Mouse (Mus musculus): ENCODE data around the gene Ulk4. TPM values are rescaled to one million over a fixed set of nuclear protein-coding genes. Genes with fewer than 3 reads are reported as not detected.
"Not testable (repeated sequence)": the region's sequence is repeated elsewhere in the genome, so short reads cannot be mapped to it uniquely, and the experiment has no call there.

The Ulk4 gene
- polyA plus RNA-seq, 1 experiment from 2014 or later: 134 TPM

DNA sequence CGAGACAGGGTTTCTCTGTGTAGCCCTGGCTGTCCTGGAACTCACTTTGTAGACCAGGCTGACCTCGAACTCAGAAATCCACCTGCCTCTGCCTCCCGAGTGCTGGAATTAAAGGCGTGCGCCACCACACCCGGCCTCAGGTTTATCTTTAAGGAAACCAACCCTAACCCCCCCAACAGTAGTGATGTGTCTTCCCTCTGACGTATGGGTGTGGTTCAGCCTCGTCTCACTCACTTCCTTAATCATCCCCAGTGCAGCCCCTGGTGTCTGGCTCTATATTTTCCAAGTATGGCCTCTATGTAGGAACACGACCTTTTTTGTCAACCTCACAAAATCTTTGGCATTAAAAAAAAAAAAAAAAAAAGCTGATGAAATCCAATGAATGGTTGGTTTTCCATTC is 231.3 kb downstream of the Ulk4 start:
- H3K4me3 ChIP-seq (ENCODE audit: low read depth, low read length); H3K27me3 ChIP-seq (ENCODE audit: control insufficient read depth, insufficient read depth, low read length); H3K27ac ChIP-seq (ENCODE audit: low read length); ATAC-seq (ENCODE audit: insufficient number of reproducible peaks, insufficient read depth, low FRiP score, low read depth); H3K4me1 ChIP-seq (ENCODE audit: control insufficient read depth, insufficient read depth, low read length); H3K4me2 ChIP-seq (replicated peaks; ENCODE audit: low read depth, low read length); H3K36me3 ChIP-seq (ENCODE audit: control insufficient read depth, insufficient read depth, low read length); H3K9ac ChIP-seq (replicated peaks; ENCODE audit: low read depth, low read length); H3K9me3 ChIP-seq (ENCODE audit: control insufficient read depth, low read depth, low read length): not testable (repeated sequence)
- 78% methylated on average over 7 of the region's 9 CpGs for WGBS

DNA sequence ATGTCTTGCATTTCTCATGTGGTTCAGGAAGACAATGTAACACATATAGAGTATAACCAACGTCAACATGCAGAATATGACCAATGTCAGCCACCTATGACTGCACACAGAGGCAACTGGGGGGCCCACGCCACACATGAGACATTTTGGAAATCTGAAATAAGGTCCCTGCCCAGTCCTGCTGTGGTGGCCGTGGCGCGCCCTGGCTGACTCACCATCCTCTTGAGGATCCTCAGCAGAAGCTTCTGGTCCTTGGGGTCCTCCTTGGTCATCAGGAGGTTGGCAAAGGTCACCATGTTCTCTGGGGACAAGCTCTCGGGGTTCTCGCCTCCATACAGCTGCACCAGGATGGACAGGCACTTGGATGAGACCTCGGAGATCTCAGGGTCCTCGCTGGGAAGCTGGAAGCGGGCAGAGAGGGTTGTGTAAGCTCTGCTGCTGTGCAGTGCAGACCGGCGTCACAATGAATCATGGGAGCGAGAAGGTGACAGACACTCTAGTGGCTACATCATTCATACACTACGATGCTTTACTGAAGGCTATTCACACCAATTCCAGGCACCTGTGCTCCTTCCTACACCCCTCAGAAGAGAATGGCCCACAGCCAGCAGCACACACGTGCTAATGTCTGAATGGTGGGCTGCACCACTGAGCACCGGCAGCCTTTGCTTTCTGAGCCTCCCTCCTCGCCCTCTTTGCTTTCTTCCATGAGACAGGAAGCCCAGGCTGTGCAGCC is 232.4 kb downstream of the Ulk4 start:
- Histone ChIP-seq H3K4me2 (replicated peaks; ENCODE audit: low read depth, low read length) (no peak overlapping the region), H3K27ac (ENCODE audit: low read length) (no peak overlapping the region), H3K9ac (replicated peaks; ENCODE audit: low read depth, low read length) (no peak overlapping the region), H3K36me3 (ENCODE audit: control insufficient read depth, insufficient read depth, low read length) (no peaks in the 10 kb centered on the region), H3K4me1 (ENCODE audit: control insufficient read depth, insufficient read depth, low read length) (no peaks in the 10 kb centered on the region), H3K9me3 (ENCODE audit: control insufficient read depth, low read depth, low read length) (no peaks in the 10 kb centered on the region), H3K4me3 (ENCODE audit: low read depth, low read length) (no peak overlapping the region), H3K27me3 (ENCODE audit: control insufficient read depth, insufficient read depth, low read length) (no peaks in the 10 kb centered on the region)
- 75% methylated on average over 17 of the region's 17 CpGs for WGBS
- ATAC-seq (ENCODE audit: insufficient number of reproducible peaks, insufficient read depth, low FRiP score, low read depth): no peak

DNA sequence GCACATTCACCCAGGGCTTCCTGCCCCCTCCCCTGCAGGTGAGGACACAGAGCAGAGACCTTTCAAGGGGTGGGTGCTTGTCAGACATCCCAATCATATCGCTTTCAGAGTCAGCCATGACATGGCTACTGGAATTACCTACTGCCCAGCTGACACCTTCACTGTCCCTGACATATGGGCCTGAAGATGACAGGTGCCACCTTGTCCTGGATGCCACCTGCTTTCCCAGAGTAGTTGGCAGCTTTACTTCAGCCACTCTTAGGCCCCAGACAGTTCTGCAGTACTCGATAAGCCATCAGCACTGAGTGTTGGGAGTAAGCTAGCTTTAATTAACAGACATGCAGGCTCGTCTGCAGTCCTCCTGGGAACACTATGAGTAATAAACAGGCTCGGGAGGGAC is 234.0 kb downstream of the Ulk4 start:
- Histone ChIP-seq H3K27me3 (ENCODE audit: control insufficient read depth, insufficient read depth, low read length) (no peaks in the 10 kb centered on the region), H3K4me3 (ENCODE audit: low read depth, low read length) (no peak overlapping the region), H3K4me1 (ENCODE audit: control insufficient read depth, insufficient read depth, low read length) (no peaks in the 10 kb centered on the region), H3K4me2 (replicated peaks; ENCODE audit: low read depth, low read length) (no peak overlapping the region), H3K9me3 (ENCODE audit: control insufficient read depth, low read depth, low read length) (no peaks in the 10 kb centered on the region), H3K9ac (replicated peaks; ENCODE audit: low read depth, low read length) (no peak overlapping the region), H3K36me3 (ENCODE audit: control insufficient read depth, insufficient read depth, low read length) (no peaks in the 10 kb centered on the region), H3K27ac (ENCODE audit: low read length) (no peak overlapping the region)
- ATAC-seq (ENCODE audit: insufficient number of reproducible peaks, insufficient read depth, low FRiP score, low read depth): no peak
- WGBS: 85% methylated on average over 4 of the region's 4 CpGs

DNA sequence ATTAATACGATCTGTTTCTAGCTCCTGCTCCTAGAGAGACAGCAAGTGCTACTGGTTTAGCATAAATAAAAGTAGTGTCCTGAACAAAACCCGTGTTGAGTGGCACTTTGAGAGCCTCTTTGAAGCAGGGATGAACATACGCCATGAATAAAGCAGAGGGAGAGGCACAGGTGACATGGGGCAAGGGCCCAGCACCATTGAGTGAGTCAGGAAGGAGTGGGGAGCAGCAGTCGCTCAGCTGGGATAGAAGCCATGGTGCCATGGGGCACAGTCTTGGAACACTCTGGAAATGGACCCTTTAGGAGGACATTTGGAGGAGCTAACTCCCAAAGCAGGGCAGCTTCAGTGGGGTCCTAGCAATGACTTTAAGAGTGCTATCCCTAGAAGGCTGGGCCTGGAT is 238.6 kb downstream of the Ulk4 start:
- Histone ChIP-seq H3K9ac (replicated peaks; ENCODE audit: low read depth, low read length) (no peak overlapping the region), H3K27ac (ENCODE audit: low read length) (no peak overlapping the region), H3K4me2 (replicated peaks; ENCODE audit: low read depth, low read length) (no peak overlapping the region), H3K9me3 (ENCODE audit: control insufficient read depth, low read depth, low read length) (no peaks in the 10 kb centered on the region), H3K4me1 (ENCODE audit: control insufficient read depth, insufficient read depth, low read length) (no peaks in the 10 kb centered on the region), H3K27me3 (ENCODE audit: control insufficient read depth, insufficient read depth, low read length) (no peaks in the 10 kb centered on the region), H3K4me3 (ENCODE audit: low read depth, low read length) (no peak overlapping the region), H3K36me3 (ENCODE audit: control insufficient read depth, insufficient read depth, low read length) (no peaks in the 10 kb centered on the region)
- no peak for ATAC-seq (ENCODE audit: insufficient number of reproducible peaks, insufficient read depth, low FRiP score, low read depth)
- WGBS: 57% methylated on average over 4 of the region's 4 CpGs

DNA sequence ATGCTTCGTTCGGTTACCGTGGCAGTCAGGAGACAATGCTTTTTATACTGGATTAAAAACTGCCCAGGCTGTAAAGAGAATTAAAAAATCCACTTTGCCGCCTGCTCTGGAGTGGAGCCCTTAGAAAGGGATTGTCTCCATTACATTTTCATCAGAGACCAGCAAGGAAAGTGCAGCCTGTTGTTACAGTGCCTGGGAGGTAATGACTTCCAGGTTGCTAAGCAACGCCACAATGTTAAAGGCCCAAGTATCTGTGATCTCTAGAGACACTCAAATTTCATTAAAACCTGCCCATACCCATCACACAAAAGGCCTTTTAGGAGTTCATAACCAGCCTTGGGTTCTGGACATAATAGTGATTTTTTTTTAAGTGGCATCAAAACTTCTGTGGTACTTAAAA is 239.0 kb downstream of the Ulk4 start:
- Histone ChIP-seq H3K4me3 (ENCODE audit: low read depth, low read length) (no peak overlapping the region), H3K4me1 (ENCODE audit: control insufficient read depth, insufficient read depth, low read length) (no peaks in the 10 kb centered on the region), H3K9me3 (ENCODE audit: control insufficient read depth, low read depth, low read length) (no peaks in the 10 kb centered on the region), H3K27me3 (ENCODE audit: control insufficient read depth, insufficient read depth, low read length) (no peaks in the 10 kb centered on the region), H3K36me3 (ENCODE audit: control insufficient read depth, insufficient read depth, low read length) (no peaks in the 10 kb centered on the region), H3K27ac (ENCODE audit: low read length) (no peak overlapping the region), H3K4me2 (replicated peaks; ENCODE audit: low read depth, low read length) (no peak overlapping the region), H3K9ac (replicated peaks; ENCODE audit: low read depth, low read length) (no peak overlapping the region)
- no peak for ATAC-seq (ENCODE audit: insufficient number of reproducible peaks, insufficient read depth, low FRiP score, low read depth)
- WGBS: 70% methylated on average over 5 of the region's 5 CpGs

DNA sequence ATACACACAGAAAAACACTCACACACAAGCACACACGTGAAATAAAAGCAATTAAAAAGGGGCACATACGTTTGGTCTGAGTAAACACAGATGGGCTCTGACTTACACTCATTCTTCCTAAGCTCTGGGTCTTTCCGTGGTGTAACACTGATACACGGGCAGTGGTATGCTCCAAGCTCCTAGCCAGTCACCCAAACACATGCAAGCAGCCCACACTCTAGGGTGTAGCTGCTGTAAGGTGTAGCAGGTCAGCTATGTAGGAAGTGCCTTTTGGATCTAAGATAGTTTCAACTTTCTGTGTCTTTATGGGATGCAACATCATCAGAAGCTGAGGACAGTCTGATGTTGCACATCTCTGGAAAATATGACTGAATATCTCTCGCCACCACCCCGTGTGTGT is 241.7 kb downstream of the Ulk4 start:
- H3K27me3 ChIP-seq (ENCODE audit: control insufficient read depth, insufficient read depth, low read length): no peaks in the 10 kb centered on the region
- WGBS: 61% methylated on average over 6 of the region's 6 CpGs

DNA sequence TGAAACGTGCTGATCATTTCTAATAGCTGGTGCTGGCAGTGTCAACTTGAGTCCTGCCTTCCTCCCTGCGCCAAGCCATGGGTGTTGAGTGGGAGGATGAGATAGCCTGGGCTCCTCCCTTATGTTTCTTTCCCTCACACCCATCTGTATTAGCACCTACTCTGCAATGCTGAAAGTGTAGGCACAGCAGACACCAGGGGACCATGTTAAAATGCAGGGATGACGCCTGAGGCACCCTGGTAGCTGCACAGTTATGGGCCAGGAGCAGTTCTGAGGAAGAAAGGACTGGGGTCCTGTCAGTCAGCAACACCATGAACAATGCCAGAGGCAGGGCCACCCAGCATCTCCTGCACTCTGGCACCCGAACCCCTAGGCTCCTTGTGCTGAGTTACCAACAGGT is 243.4 kb downstream of the Ulk4 start:
- H3K9me3 ChIP-seq (ENCODE audit: control insufficient read depth, low read depth, low read length): no peaks in the 10 kb centered on the region

More for the DNA sequence above, 241.7 kb downstream of the Ulk4 start:
- Histone ChIP-seq H3K9me3 (ENCODE audit: control insufficient read depth, low read depth, low read length) (no peaks in the 10 kb centered on the region), H3K27ac (ENCODE audit: low read length) (no peak overlapping the region), H3K4me3 (ENCODE audit: low read depth, low read length) (no peak overlapping the region), H3K4me1 (ENCODE audit: control insufficient read depth, insufficient read depth, low read length) (0 out of 2 replicates have a peak, but pooled peaks cover 5% of the 10 kb centered on the region), H3K36me3 (ENCODE audit: control insufficient read depth, insufficient read depth, low read length) (no peaks in the 10 kb centered on the region), H3K9ac (replicated peaks; ENCODE audit: low read depth, low read length) (no peak overlapping the region), H3K4me2 (replicated peaks; ENCODE audit: low read depth, low read length) (no peak overlapping the region)
- no peak for ATAC-seq (ENCODE audit: insufficient number of reproducible peaks, insufficient read depth, low FRiP score, low read depth)

DNA sequence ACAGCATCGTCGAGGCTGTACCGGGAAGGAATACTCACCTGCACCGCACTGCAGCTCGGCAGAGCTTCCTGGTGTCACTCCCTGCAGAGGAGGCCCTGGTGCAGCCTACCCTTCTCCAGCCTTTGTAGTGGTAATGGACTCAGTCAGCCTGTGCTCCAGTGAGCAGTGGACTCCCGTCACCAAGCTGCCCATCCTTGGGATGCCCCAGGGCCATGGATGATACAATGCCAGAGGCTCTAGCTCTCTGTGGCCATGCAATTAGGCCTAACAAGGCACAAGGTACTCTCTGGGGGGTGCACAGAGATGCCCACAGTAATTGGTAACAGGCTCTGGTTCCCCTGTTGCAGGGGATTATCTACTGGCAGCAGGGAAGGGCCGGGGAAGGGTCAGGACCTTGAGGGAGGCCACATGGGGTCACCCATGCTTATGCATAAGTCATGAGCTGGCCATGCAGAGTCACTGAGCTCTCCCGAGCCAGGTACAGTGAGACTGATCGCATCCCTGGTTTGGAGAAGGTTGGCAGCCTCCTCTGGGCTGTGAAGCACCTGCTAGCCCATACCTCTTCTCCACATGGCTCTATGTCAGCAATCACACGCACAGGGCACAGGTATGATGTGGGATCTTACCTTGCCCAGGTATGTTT is 244.6 kb downstream of the Ulk4 start:
- H3K4me1 ChIP-seq (ENCODE audit: control insufficient read depth, insufficient read depth, low read length): 0 out of 2 replicates have a peak, but pooled peaks cover 5% of the 10 kb centered on the region
- no peaks in the 10 kb centered on the region for H3K27me3 ChIP-seq (ENCODE audit: control insufficient read depth, insufficient read depth, low read length)
- ATAC-seq (ENCODE audit: insufficient number of reproducible peaks, insufficient read depth, low FRiP score, low read depth): no peak
- H3K27ac ChIP-seq (ENCODE audit: low read length): no peak overlapping the region
- WGBS: 74% methylated on average over 10 of the region's 10 CpGs
- H3K4me2 ChIP-seq (replicated peaks; ENCODE audit: low read depth, low read length): no peak overlapping the region
- no peaks in the 10 kb centered on the region for H3K36me3 ChIP-seq (ENCODE audit: control insufficient read depth, insufficient read depth, low read length)
- no peaks in the 10 kb centered on the region for H3K9me3 ChIP-seq (ENCODE audit: control insufficient read depth, low read depth, low read length)
- no peak overlapping the region for H3K4me3 ChIP-seq (ENCODE audit: low read depth, low read length)
- H3K9ac ChIP-seq (replicated peaks; ENCODE audit: low read depth, low read length): no peak overlapping the region

More for the DNA sequence above, 243.4 kb downstream of the Ulk4 start:
- Histone ChIP-seq H3K4me1 (ENCODE audit: control insufficient read depth, insufficient read depth, low read length) (0 out of 2 replicates have a peak, but pooled peaks cover 5% of the 10 kb centered on the region), H3K27ac (ENCODE audit: low read length) (no peak overlapping the region), H3K9ac (replicated peaks; ENCODE audit: low read depth, low read length) (no peak overlapping the region), H3K36me3 (ENCODE audit: control insufficient read depth, insufficient read depth, low read length) (no peaks in the 10 kb centered on the region), H3K4me2 (replicated peaks; ENCODE audit: low read depth, low read length) (no peak overlapping the region), H3K4me3 (ENCODE audit: low read depth, low read length) (no peak overlapping the region), H3K27me3 (ENCODE audit: control insufficient read depth, insufficient read depth, low read length) (no peaks in the 10 kb centered on the region)
- no peak for ATAC-seq (ENCODE audit: insufficient number of reproducible peaks, insufficient read depth, low FRiP score, low read depth)
- 85% methylated on average over 4 of the region's 4 CpGs for WGBS
